Mouse (Mus musculus): Measurements from ENCODE around the gene Cfap45.

DNA sequence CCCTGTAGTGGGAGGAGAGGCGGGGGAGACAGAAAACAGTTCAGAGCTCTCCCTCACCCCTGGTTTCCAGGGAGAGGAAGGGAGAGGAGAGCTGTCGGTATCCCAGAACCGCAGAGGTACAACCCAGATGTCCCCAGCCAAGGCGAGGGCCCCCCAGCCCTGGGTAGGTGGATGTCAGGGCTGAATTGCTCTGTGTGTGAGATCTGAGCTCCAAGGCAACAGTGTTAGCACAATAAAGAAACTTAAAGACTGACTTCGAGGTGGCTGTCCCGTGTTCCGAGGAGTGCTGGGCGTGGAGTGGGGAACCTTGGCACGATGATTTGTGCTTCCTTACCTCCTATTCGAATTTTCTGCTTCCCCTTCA, 42.8 kb downstream of the Cfap45 start:
- TF ChIP-seq CTCF (IDR thresholded peaks at IDR 0.05; ENCODE audit: low read depth) (no peak), EP300 (optimal IDR thresholded peaks at IDR 0.05) (no peak)

Measured in stomach, postnatal 0 days (tissue).